Mouse (Mus musculus): ENCODE measurements around the gene Ptrh1.
A peak's percentile ranks its signal among the peaks of the same experiment; 100 is the strongest.

Gene Ptrh1

GRCm38 (mm10) chr2:32757056-32757845 is 18.3 kb upstream of the Ptrh1 start, which contains the start of gene Tor2a:
Gene Tor2a (plus strand): TSS chr2:32757234.
- DNase-seq, result peak; percentile 96 to 98

GRCm38 (mm10) chr2:32758503-32758902 is 17.1 kb upstream of the Ptrh1 start:
- DNase-seq, result no peak

- DNase-seq, result no peak
These were observed 16.6 kb upstream of the Ptrh1 start for GRCm38 (mm10) chr2:32759001-32759400.

GRCm38 (mm10) chr2:32761361-32761760 is 14.2 kb upstream of the Ptrh1 start:
- no peak for DNase-seq

- no peak for DNase-seq
These were observed 13.7 kb upstream of the Ptrh1 start for GRCm38 (mm10) chr2:32761859-32762258.

GRCm38 (mm10) chr2:32763353-32763752 is 12.2 kb upstream of the Ptrh1 start:
- DNase-seq, result peak in 1 of 2 experiments; percentile 1

GRCm38 (mm10) chr2:32767241-32767640 is 8.3 kb upstream of the Ptrh1 start:
- no peak for DNase-seq

GRCm38 (mm10) chr2:32768661-32769285 is 6.8 kb upstream of the Ptrh1 start:
- DNase-seq, result peak; percentile 57 to 64

- no peak for DNase-seq
These were observed 6.1 kb upstream of the Ptrh1 start for GRCm38 (mm10) chr2:32769327-32770085.

- no peak for DNase-seq
These were observed 3.7 kb upstream of the Ptrh1 start for GRCm38 (mm10) chr2:32771886-32772285.

- no peak for DNase-seq
These were observed 2.8 kb upstream of the Ptrh1 start for GRCm38 (mm10) chr2:32772626-32773279.

- no peak for DNase-seq
These were observed 606 bp downstream of the Ptrh1 start for GRCm38 (mm10) chr2:32776192-32776591.

- no peak for DNase-seq
These were observed 2.5 kb downstream of the Ptrh1 start for GRCm38 (mm10) chr2:32778081-32778480.

- DNase-seq, result peak; percentile 73 to 81
These were observed 3.5 kb downstream of the Ptrh1 start for GRCm38 (mm10) chr2:32779131-32779530.

- DNase-seq, result no peak
These were observed 4.1 kb downstream of the Ptrh1 start for GRCm38 (mm10) chr2:32779714-32780113.

- peak in 1 of 2 experiments; percentile 3 for DNase-seq
These were observed 6.1 kb downstream of the Ptrh1 start for GRCm38 (mm10) chr2:32781710-32782109.

GRCm38 (mm10) chr2:32784048-32784681 is 8.6 kb downstream of the Ptrh1 start, which contains the start of gene Cfap157:
Gene Cfap157 (minus strand): TSS chr2:32784428.
- no peak for DNase-seq

GRCm38 (mm10) chr2:32787176-32787575 is 11.6 kb downstream of the Ptrh1 start:
- DNase-seq, result peak; percentile 55 to 66

GRCm38 (mm10) chr2:32788581-32788980 is 13.0 kb downstream of the Ptrh1 start:
- no peak for DNase-seq

- no peak for DNase-seq
These were observed 15.7 kb downstream of the Ptrh1 start for GRCm38 (mm10) chr2:32791297-32791696.

GRCm38 (mm10) chr2:32795748-32796418 is 20.3 kb downstream of the Ptrh1 start:
- DNase-seq, result peak; percentile 54 to 59

All from cerebellum, adult 18-20 months (tissue).